Mouse (Mus musculus) ES-E14 (cell line): ENCODE data around the gene Tmem102.

Experiments used
- HCFC1 ChIP-seq: IDR thresholded peaks from 2 replicates; pipeline ENCODE4 v1.6.1; 2012; ENCODE audit warnings: low read length, inconsistent platforms, borderline replicate concordance; ENCODE audit not compliant: insufficient read depth
- MAFK ChIP-seq: IDR thresholded peaks from 2 replicates; pipeline ENCODE4 v1.6.1; 2014; ENCODE audit warnings: mild to moderate bottlenecking, low read depth, low read length, inconsistent platforms; ENCODE audit not compliant: insufficient read depth

- TF ChIP-seq HCFC1 (no peak), MAFK (no peak)
Observed at GRCm38 (mm10) chr11:69810280-69810679, 4.9 kb upstream of the Tmem102 start.
